Mouse (Mus musculus) C3H10T1/2 (cell line): Measurements from ENCODE around the gene Ddx11. TPM values are rescaled to one million over a fixed set of nuclear protein-coding genes. Genes with fewer than 3 reads are reported as not detected.

Experiments
- polyA plus RNA-seq, 2 experiments: library from polyadenylated mRNA; unstranded; fragments of >200 nt; fragmentation: generic; extraction: Trizol; gene quantifications; one replicate each; pipeline ENCODE4 v1.2.1; 2012; ENCODE audit warnings: missing spikeins in 2 of 2

The Ddx11 gene
- polyA plus RNA-seq: 1 to 10 TPM; 5.2 to 8.5 TPM

GRCm38 (mm10) chr17:66123066-66123815 lies at the start of gene Ddx11:
Gene Ddx11, plus strand, starts transcription at chr17:66123520.

GRCm38 (mm10) chr17:66076934-66077333 lies 46.4 kb upstream of the Ddx11 start, which contains the start of gene Ankrd12:
Gene Ankrd12, minus strand, starts transcription at chr17:66077089.

GRCm38 (mm10) chr17:66101380-66102330 lies 21.7 kb upstream of the Ddx11 start, which contains the start of gene Ndufv2:
Gene Ndufv2, minus strand, starts transcription at chr17:66101559.

GRCm38 (mm10) chr17:66111402-66111959 lies 11.8 kb upstream of the Ddx11 start, which contains the start of gene Washc1:
Gene Washc1, plus strand, starts transcription at chr17:66111545.

Other genes starting within 250 kb of the Ddx11 start
- 10 to 100 TPM; 12.5 to 45.3 TPM for gene Ralbp1, start 237.7 kb upstream of the Ddx11 start, polyA plus RNA-seq
- gene Twsg1, start 172.3 kb upstream of the Ddx11 start, polyA plus RNA-seq: 10 to 100 TPM in 1 of 2 experiments, 1 to 10 TPM in 1; 2.5 to 41.3 TPM
- gene Ankrd12, start 46.4 kb upstream of the Ddx11 start, polyA plus RNA-seq: 1 to 10 TPM in 1 of 2 experiments, under 1 TPM in 1; 0.80 to 6.6 TPM
- gene Ndufv2, start 22.0 kb upstream of the Ddx11 start, polyA plus RNA-seq: 100 to 1,000 TPM; 105 to 190 TPM
- 10 to 100 TPM; 54.4 to 77.0 TPM for gene Washc1, start 12.0 kb upstream of the Ddx11 start, polyA plus RNA-seq